Mouse (Mus musculus) kidney, embryonic 14.5 days (tissue): ENCODE data around the gene Tnik. TPM values are rescaled to one million over a fixed set of nuclear protein-coding genes. Genes with fewer than 3 reads are reported as not detected.

Experiments used
- ATAC-seq: fragments of 200-750 bp; cut with Nextera tagmentation; 2 replicates; pipeline ENCODE4 v1.8.0; 2017; ENCODE audit warnings: moderate number of reproducible peaks, mild to moderate bottlenecking, moderate TSS enrichment, moderate library complexity; ENCODE audit not compliant: low FRiP score, low TSS enrichment
- H3K27ac ChIP-seq: fragments of 300-500 bp; sonication (generic); 2 replicates; pipeline ENCODE4 v1.5.1; 2014; ENCODE audit warnings: low read depth, mild to moderate bottlenecking, low read length, moderate library complexity, mixed read lengths
- H3K27me3 ChIP-seq: fragments of 300-500 bp; sonication (generic); 2 replicates; pipeline ENCODE4 v1.6.1; 2014; ENCODE audit warnings: mild to moderate bottlenecking, low read length; ENCODE audit not compliant: control insufficient read depth, insufficient read depth
- H3K36me3 ChIP-seq: fragments of 300-500 bp; sonication (generic); 2 replicates; pipeline ENCODE4 v1.6.1; 2014; ENCODE audit warnings: low read length, mixed read lengths; ENCODE audit not compliant: control insufficient read depth, insufficient read depth
- H3K4me1 ChIP-seq: fragments of 300-500 bp; sonication (generic); 2 replicates; pipeline ENCODE4 v1.6.1; 2014; ENCODE audit warnings: low read length, mixed read lengths; ENCODE audit not compliant: control insufficient read depth, insufficient read depth
- H3K4me2 ChIP-seq: fragments of 300-500 bp; sonication (generic); replicated peaks from 2 replicates; pipeline ENCODE4 v1.6.1; 2014; ENCODE audit warnings: low read depth, mild to moderate bottlenecking, low read length
- H3K4me3 ChIP-seq: fragments of 300-500 bp; sonication (generic); 2 replicates; pipeline ENCODE4 v1.5.1; 2014; ENCODE audit warnings: mild to moderate bottlenecking, low read length
- H3K9ac ChIP-seq: fragments of 300-500 bp; sonication (generic); 2 replicates; pipeline ENCODE4 v1.6.1; 2014; ENCODE audit warnings: low read depth, mild to moderate bottlenecking, low read length, moderate library complexity
- H3K9me3 ChIP-seq: fragments of 300-500 bp; sonication (generic); 2 replicates; pipeline ENCODE4 v1.6.1; 2016; ENCODE audit warnings: low read length; ENCODE audit not compliant: control insufficient read depth
- WGBS: fragments of 180-500 bp; shearing (Covaris S2); extraction: QIAGEN DNeasy Blood & Tissue Kit; methylation state at CpG from one replicate; pipeline ENCODE4 v1.1.7; 2014; 5-methylcytosine and 5-hydroxymethylcytosine counted together
- polyA plus RNA-seq: library from polyadenylated mRNA; unstranded; fragments of >200 nt; fragmentation: Nextera tagmentation; extraction: Ambion mirVana; gene quantifications from 2 replicates; pipeline ENCODE4 v1.2.1, GENCODE M21; 2014

The Tnik gene
- polyA plus RNA-seq, 1 experiment from 2014 or later, result 3.9 TPM

DNA sequence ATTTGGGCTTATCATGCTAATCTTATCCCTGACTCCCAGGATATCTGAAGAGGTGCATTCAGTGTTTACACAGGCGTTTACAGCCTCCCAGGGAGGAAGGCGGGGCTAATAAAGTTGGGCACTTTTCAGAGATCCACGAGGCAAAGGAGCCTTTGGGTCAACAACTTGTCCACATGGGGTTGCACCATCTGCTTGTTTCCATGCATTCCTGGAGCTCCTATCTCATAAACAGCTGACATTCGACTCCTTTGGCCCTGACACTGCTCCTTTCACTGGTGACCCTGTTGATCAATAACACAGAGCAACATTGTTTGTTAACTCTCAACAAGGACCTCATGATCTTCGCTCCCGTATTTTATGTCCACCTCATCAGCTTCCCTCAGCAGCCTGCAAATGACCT lies 418.9 kb downstream of the Tnik start:
- no peak for ATAC-seq
- Histone ChIP-seq H3K36me3 (no peaks in the 10 kb centered on the region), H3K9ac (no peak overlapping the region), H3K4me1 (no peaks in the 10 kb centered on the region), H3K27ac (no peak overlapping the region), H3K9me3 (no peaks in the 10 kb centered on the region), H3K4me2 (no peak overlapping the region), H3K4me3 (no peak overlapping the region), H3K27me3 (no peaks in the 10 kb centered on the region)
- WGBS, result 33% methylated on average over 6 of the region's 6 CpGs

DNA sequence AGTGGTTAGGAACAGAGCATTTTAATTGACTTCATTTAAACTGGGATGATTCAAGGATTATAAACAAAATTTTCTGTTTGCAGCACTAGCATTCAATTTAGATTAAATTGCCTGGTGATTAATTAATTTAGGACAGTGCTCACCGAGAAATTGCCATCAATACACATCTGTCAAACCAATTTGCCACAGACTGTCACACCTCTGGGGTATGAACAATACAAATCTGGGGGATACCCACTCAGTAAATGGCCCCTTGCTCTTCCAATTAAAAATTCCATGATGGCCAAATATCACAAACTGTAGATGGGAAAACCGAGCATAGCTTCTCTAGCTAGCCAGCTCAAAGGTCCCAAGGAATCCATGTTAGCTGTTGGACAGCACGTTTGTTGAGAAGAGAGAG lies 419.4 kb downstream of the Tnik start:
- Histone ChIP-seq H3K27me3 (no peaks in the 10 kb centered on the region), H3K27ac (no peak overlapping the region), H3K4me1 (no peaks in the 10 kb centered on the region), H3K9me3 (no peaks in the 10 kb centered on the region), H3K9ac (no peak overlapping the region), H3K36me3 (no peaks in the 10 kb centered on the region), H3K4me3 (no peak overlapping the region), H3K4me2 (no peak overlapping the region)
- ATAC-seq, result no peak
- 79% methylated on average over 3 of the region's 3 CpGs for WGBS

DNA sequence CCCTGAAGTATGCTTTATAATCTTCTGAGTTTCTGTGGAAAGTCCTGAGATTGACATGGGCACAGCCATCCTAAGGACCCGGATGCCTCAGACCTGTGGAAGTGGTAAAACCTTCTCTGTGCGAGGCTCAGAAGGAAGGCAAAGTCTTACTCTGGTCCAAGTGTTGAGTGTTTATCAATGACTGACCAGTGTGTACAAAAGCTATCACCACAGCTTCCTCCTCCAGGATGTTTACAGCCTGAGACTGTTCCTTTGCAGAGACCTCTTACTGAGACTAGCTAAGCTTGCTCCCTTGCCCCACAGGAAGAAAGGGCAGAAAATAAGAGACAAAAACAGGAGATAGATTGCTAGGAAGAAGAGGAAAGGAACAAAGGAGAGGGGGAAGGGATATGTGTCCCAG lies 422.5 kb downstream of the Tnik start:
- no peak for ATAC-seq
- 88% methylated on average over 2 of the region's 2 CpGs for WGBS
- Histone ChIP-seq H3K4me2 (no peak overlapping the region), H3K9ac (no peak overlapping the region), H3K4me1 (no peaks in the 10 kb centered on the region), H3K27me3 (no peaks in the 10 kb centered on the region), H3K27ac (no peak overlapping the region), H3K9me3 (no peaks in the 10 kb centered on the region), H3K36me3 (no peaks in the 10 kb centered on the region), H3K4me3 (no peak overlapping the region)

DNA sequence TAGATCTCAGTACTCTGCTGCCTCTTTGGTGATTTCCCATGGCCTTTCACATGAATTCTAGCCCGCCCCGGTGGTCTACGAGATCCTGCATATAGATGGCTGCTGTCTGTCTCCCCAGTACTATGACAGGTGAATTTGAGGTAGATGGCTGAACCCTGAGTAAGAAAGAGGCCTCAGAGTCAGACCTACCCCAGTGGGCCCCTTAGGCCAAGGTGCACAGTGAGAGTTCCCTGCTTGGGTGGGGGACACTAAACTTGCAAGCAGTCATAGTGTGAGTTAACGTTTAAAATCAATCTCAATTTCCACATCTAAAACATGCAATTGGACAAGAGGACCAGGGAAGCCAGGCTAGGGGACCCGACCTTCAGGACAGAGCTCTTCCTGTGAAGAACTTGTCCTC lies 431.8 kb downstream of the Tnik start:
- H3K4me3 ChIP-seq, result no peak overlapping the region
- 88% methylated on average over 5 of the region's 5 CpGs for WGBS
- H3K36me3 ChIP-seq, result no peaks in the 10 kb centered on the region
- no peak overlapping the region for H3K27ac ChIP-seq
- H3K4me2 ChIP-seq, result no peak overlapping the region
- H3K4me1 ChIP-seq, result no peaks in the 10 kb centered on the region
- no peak for ATAC-seq
- no peaks in the 10 kb centered on the region for H3K27me3 ChIP-seq
- H3K9ac ChIP-seq, result no peak overlapping the region
- H3K9me3 ChIP-seq, result no peaks in the 10 kb centered on the region

DNA sequence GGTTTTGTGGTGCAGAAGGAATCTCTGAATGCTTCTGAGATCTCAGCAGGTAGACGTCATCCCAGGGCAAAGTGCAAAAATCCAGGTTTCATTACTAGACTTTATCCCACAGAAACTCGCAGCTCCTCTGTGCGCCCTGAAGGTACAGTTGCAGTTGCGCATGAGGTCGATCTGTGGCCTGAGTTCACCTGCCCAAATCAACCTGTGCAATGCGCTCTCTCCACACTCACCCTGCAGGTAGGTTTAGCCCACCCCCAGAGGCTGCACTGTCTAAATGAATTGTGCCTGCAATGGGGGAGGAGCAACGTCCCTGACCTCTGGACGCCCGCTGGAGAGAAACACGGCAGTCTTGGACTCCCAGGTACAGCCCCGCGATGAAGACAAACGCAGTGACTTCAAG lies 432.6 kb downstream of the Tnik start:
- 58% methylated on average over 13 of the region's 13 CpGs for WGBS
- H3K9me3 ChIP-seq, result no peaks in the 10 kb centered on the region
- H3K4me1 ChIP-seq, result no peaks in the 10 kb centered on the region
- H3K27me3 ChIP-seq, result no peaks in the 10 kb centered on the region
- no peak for ATAC-seq
- H3K4me3 ChIP-seq, result no peak overlapping the region
- H3K27ac ChIP-seq, result no peak overlapping the region
- H3K4me2 ChIP-seq, result no peak overlapping the region
- no peak overlapping the region for H3K9ac ChIP-seq
- H3K36me3 ChIP-seq, result no peaks in the 10 kb centered on the region

DNA sequence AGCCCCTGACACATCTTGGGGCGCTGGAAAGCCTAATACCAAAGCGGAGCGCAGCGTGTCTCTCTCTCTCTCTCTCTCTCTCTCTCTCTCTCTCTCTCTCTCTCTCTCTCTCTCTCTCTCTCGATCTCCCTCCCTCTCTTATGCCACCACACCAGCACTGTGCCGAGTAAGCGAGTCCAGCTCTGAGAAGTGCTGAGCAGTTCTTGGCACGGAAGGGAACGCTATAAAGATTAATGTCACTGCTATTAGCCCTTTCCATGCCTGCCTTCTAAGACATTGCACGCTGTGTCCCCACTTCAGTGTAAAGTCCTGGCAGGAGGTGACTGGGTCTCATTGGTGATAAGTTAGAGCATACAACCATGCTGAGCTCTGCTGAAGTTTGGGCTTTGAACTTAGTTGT lies 433.1 kb downstream of the Tnik start:
- no peak for ATAC-seq
- Histone ChIP-seq H3K9me3 (no peaks in the 10 kb centered on the region), H3K27ac (no peak overlapping the region), H3K4me2 (no peak overlapping the region), H3K4me1 (no peaks in the 10 kb centered on the region), H3K4me3 (no peak overlapping the region), H3K36me3 (no peaks in the 10 kb centered on the region), H3K27me3 (no peaks in the 10 kb centered on the region), H3K9ac (no peak overlapping the region)
- WGBS, result 68% methylated on average over 10 of the region's 10 CpGs

DNA sequence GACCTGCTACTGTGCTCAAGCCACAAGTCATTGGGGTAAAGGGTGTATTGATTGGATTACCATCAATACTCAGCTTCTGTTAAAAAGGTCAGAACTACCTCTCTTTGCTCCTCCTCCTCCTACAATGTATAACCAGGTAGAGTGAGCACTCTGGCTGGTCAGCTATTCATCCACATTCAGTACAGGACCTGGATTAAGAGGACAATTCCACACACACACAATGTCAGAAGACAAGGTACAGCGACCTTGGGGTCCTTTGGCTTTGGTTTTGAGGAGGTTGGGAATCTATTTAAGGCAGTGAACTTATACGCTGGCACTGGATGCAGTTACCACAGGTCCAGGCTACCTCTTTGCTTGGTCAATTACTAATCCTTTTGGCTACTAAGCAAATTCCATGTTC lies 434.8 kb downstream of the Tnik start, which contains the start of gene Slc2a2:
Slc2a2 (plus strand) TSS at position 107 of the 400 bp plus-strand sequence.
- WGBS, result 85% methylated on average over 2 of the region's 2 CpGs
- no peak for ATAC-seq
- no peak within 1 kb of the TSS for H3K9ac ChIP-seq
- no peak within 1 kb of the TSS for H3K4me3 ChIP-seq
- H3K27ac ChIP-seq, result no peak within 1 kb of the TSS
- no peaks in the 10 kb centered on the region for H3K9me3 ChIP-seq
- no peaks in the 10 kb centered on the region for H3K27me3 ChIP-seq
- H3K4me1 ChIP-seq, result no peaks in the 10 kb centered on the region
- no peak within 1 kb of the TSS for H3K4me2 ChIP-seq
- no peaks in the 10 kb centered on the region for H3K36me3 ChIP-seq

DNA sequence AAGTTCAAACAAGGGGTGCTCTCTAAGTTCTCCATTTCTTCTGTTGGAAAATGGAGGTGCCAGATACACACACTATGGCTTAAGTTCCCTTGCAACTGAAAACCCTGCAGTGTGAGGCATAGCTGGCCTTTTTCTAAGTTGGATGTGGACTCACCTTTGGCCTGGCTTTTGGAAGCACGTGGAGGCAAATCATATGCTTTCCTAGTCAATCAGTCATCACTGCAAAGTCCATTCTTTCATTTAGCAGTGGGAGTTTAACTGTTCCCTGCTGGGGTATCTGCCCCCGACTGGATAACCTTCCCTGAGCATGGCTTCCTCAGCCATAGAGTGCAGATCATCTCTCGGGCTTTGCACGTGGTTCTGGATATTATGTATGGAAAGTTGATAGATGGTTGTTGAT lies 436.6 kb downstream of the Tnik start:
- H3K27ac ChIP-seq, result no peak overlapping the region
- no peaks in the 10 kb centered on the region for H3K27me3 ChIP-seq
- no peaks in the 10 kb centered on the region for H3K4me1 ChIP-seq
- WGBS, result 77% methylated on average over 4 of the region's 4 CpGs
- no peaks in the 10 kb centered on the region for H3K36me3 ChIP-seq
- no peak overlapping the region for H3K9ac ChIP-seq
- no peak overlapping the region for H3K4me2 ChIP-seq
- ATAC-seq, result no peak
- no peak overlapping the region for H3K4me3 ChIP-seq
- H3K9me3 ChIP-seq, result no peaks in the 10 kb centered on the region

DNA sequence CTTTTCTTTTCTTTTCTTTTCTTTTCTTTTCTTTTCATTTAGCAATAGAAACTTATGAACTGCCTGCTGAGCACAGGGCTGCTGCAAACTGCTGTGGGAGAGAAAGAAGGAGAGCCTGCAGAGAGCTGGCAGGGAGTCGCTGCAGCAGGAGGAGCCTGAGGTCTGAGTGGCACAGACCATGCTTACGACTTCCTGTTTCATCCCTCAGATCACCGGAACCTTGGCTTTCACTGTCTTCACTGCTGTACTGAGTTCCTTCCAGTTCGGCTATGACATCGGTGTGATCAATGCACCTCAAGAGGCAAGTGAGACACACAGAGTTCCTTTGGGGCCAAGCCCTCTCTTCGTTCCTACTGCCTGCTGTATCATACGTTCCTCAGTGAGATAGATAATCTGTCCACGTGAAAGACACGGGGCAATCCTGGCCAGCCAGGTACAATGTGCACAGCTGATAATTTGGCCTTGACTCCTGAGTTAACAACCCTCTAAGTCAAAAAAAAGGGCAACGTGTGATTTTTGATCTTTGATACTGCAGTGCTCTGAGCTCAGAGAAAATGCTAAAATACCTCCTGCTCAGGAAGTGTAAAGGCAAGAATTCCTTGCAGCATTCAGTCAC lies 442.6 kb downstream of the Tnik start:
- H3K4me2 ChIP-seq, result no peak overlapping the region
- H3K4me1 ChIP-seq, result 0 out of 2 replicates have a peak, but pooled peaks cover 3% of the 10 kb centered on the region
- no peaks in the 10 kb centered on the region for H3K27me3 ChIP-seq
- H3K9ac ChIP-seq, result no peak overlapping the region
- WGBS, result 52% methylated on average over 10 of the region's 10 CpGs
- H3K9me3 ChIP-seq, result no peaks in the 10 kb centered on the region
- H3K36me3 ChIP-seq, result no peaks in the 10 kb centered on the region
- no peak for ATAC-seq
- no peak overlapping the region for H3K27ac ChIP-seq
- no peak overlapping the region for H3K4me3 ChIP-seq
